Mouse (Mus musculus): ENCODE measurements at regions not wholly inside any gene's neighbourhood (a gene's known extent, or its start where the extent isn't known, plus 50 kb on each side); places are given as distances from the start of the nearest gene placed in this dataset.
A peak's percentile ranks its signal among the peaks of the same experiment; 100 is the strongest.
"Not testable (repeated sequence)": the region's sequence is repeated elsewhere in the genome, so short reads cannot be mapped to it uniquely, and the experiment has no call there.

DNA sequence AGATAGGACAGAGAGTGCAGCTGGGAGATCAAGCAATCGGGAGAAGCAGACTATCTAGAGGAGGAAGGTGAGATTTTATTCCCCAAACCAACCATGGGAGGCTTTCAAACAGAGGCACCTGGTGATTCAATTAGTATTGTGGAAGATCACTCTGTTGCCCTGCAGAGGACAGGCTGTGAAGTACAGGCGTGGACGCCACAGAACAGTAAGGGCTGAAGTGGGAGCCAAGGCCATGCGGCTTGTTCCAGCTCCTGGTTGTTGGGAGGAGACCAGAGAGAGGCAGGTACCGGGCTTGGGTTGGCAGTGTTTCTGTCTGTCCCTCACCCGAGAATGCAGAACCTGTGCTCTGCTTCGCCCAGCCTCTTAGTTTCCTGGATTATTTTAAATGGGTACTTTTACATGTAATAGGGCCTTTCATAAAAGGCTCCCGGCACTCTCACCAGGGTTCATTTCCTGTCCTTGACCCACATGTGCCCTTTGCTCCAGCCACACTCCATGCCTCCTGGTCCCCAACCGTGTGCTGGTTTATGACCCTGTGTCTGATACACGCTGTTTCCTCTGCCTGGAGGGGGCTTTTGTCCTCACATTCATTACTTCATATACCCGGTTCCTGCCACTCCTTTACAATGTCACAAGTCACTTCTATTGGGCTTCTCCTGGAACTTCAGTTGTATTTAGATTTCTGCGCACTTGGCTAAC lies 58.3 kb downstream of the Vcpkmt start:
- no peak for DNase-seq (ENCODE audit: low spot score)

DNA sequence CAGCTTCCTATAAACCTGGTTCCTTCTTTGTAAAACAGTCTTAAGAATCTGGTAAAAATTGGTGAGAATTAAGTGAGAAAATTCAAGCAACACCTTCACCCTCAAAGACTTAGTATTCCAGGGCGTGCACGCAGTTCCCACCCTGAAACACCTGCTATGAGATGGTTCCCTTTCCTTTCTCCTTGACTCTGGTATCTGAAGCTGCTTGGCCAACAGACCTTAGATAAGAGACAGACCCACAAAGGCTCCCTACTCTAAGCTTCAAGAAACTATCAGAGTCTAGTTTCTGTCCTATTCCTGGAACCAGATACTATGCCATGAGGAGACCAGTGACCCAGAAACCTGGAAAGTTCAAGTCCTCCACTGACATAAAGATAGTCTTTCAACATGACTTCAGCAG lies 63.0 kb downstream of the Vcpkmt start:
- DNase-seq (ENCODE audit: low spot score): no peak

DNA sequence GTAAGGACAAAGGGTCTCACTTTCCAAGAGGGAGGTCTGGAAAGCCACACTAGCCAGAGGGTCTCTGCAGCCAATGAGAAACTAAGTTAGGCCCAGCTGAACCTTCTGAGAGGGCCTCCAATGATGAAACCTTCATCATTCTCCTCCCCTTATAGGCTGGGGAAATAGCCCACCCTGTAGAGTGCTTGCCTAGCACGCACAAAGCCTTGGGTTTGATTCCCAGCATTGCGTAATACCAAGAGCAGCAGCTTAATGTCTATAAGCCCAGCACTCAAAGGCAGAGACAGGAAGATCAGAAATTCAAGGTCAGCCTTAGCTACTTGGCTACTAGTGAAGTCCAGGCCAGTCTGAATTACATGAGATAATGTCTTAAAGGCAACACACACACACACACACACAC lies 63.8 kb downstream of the Vcpkmt start:
- no peak for DNase-seq (ENCODE audit: low spot score)

DNA sequence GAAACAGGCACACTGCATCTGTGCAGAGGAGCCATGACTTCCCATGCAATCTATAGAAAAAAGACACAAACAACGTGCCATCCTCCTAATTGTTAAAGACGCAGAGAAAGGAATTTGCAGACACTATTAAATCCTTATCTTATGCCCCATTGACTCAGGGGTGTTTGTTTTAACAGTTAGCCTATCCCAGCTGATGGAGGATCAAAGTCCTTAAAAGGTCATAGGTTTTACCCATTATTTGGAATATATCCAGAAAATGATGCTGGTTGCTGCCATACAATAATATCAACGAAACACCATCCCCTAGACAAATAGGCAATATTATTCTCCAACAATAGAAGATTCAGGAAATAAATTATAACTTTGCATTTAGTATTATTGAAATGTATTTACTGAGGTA lies 65.2 kb downstream of the Vcpkmt start:
- no peak for DNase-seq (ENCODE audit: low spot score)

DNA sequence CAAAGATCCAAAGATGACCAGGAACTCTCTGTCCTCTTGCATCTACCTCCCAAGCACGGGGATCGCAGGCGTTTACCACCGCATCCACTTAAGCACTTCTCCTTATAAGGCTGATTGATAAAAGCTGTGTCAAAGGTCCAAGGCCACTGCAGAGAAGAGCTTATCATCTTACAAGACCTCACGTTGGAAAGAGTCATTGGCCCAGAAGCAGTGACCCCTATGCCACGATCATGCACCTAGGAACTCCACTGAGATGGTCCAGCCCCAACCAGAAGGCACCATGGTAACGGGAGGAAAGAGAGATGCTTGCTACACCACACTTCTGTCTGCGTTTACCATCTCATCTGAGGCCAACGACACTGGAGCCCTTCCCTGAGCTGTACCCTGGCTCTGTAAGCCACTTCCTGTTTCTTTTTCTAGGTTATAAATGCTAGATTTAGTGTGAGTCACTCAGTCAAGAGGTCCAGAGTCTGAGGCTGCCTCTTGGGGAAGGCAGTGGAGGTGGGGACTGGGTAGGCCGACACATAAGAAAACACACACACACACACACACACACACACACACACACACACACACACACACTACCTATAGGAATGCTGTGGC lies 66.4 kb downstream of the Vcpkmt start:
- no peak for DNase-seq (ENCODE audit: low spot score)

DNA sequence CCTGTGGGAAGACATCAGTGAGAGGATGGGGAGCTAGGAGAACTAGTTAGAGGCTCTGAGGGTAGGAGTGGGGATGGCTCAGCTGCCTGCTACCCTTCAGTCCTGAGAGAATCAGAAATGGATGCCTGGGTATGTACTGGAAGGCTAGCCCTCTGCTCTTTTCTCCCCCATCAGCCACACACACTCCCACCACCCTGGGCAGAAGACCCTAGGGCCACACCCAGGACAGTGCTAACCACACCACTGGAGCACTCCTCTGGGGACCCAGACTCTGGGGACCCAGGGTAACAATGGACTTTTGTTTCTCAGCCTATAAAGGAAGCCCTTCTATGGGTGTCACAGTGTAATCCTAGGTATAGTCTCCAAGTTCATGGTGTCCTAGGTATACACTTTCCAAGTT lies 67.0 kb downstream of the Vcpkmt start:
- no peak for DNase-seq (ENCODE audit: low spot score)

DNA sequence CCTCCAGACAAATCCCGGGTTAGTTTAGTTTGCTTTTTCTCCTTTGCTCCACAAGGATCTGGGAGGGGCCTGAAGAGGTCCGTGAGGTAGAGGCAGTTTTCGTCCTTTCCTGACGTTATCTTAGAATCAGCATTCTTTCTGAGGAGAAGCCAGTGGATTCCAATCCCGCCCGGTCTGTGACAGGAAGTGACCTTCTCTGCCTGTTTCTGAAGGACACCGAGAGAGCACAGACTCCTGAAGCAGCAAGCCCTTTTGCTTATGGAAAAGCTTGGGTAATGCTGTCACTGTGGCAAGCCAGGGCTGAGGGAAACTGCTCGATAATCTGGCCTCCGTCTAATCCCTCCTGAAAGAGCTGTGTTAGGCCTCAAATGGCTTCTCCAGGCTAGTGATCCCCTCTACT lies 67.7 kb downstream of the Vcpkmt start:
- DNase-seq (ENCODE audit: low spot score): no peak

DNA sequence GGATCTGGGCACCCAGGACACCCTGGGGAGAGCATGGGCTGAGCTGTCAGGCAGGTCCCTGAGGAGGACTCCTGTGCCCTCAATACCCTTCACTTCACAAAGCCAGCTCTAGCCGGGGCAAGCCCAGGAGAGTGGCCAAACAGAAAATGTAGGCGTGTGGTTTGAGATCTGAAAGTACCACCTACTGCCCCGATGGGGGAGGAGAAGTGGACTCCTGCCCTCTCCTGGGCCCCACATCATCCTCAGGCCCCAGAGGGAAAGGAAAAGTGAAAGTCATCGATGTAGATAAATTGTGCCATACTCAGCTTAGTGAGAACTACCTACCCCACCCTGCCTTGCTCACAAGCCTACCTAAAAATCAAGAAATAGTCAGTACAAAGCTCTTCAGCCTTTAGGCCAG lies 69.7 kb downstream of the Vcpkmt start:
- no peak for DNase-seq (ENCODE audit: low spot score)

DNA sequence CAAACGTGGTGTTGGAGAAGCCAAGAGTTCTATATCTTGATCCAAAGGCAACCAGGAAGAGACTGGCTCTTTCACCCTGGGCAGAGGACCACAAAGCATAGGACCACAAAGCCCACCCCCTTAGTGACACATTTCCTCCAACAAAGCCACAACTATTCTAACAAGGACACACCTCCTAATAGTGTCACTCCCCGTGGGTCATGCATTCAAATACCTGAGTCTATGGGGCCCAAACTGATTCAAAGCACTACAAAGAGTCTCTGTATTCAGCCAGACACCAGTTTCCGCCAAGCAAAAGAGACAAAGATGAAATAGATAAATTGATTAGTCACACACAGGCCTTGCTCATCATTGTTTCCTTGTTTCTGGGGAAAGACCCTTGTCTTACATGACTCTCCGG lies 72.1 kb downstream of the Vcpkmt start:
- DNase-seq (ENCODE audit: low spot score): no peak

DNA sequence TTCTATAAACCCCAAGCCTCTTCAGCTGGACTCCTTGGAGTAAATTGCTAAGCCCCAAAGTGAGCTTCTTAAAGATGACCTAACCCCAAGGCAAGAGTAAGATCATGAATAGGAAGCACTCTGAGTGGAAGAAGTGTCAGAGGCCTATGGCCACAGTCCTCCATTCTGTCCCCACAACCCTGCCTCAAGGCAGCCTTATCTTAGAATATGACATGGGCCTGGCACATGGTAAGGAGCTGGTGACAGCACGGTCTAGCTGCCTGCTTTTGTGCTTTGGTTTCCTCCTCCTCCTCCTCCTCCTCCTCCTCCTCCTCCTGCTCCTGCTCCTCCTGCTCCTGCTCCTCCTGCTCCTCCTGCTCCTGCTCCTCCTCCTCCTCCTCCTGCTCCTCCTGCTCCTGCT lies 73.6 kb downstream of the Vcpkmt start:
- not testable (repeated sequence) for DNase-seq (ENCODE audit: low spot score)

DNA sequence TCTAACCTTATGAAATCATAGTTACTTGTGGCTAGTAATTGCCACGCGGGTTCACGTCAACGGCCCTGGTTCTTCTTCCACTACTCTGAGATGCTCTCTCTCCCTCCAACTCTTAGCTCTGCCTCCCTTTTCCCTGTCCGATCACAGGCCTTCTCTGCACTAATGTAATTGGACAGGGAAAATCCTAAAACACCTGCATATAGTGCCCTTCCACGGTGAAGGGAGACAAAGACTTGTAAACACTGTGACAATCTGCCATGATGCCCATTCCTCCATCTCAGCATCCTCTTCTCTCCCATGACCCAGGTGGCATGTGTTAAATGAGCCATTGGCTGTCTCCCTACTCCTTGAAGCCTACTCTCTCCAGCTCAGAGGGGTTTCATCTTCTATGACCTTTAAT lies 74.9 kb downstream of the Vcpkmt start:
- DNase-seq (ENCODE audit: low spot score): no peak

DNA sequence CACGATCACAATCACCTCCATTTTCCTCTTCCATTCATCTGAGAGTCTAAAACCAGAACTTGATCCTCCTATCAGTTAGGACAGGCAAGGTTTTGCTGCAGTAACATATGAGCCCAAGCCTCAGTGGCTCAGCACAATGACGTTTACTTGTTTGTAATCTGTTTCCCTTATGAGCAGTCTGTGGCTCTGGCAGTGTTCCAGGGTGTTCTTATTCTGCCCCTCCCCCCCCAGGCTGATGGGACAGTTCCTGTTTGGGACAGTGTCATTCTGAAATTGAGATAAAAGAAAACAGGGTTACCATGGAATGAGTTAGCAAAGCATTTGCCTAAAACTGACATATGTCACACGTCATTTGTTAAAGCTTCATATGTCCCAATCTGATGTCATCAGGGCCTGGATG lies 75.5 kb downstream of the Vcpkmt start:
- no peak for DNase-seq (ENCODE audit: low spot score)

DNA sequence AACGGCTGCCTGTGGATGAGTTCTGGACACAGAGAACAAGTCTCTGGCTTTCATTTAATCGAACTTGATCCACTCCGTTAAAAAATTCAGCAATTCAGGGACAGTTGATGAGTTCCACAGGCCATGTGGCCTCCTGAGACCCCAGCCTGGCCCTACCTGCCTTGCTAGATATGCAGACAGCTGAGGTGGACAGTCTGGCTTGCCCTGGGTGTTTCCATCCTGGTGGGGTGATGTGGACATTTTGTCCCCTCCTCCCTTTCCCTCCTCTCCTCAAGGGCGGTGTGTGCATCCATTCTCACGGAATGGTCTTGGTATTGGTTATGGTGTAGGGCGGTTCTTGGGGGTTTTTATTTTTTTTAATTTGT lies 80.1 kb downstream of the Vcpkmt start:
- DNase-seq (ENCODE audit: low spot score): no peak

DNA sequence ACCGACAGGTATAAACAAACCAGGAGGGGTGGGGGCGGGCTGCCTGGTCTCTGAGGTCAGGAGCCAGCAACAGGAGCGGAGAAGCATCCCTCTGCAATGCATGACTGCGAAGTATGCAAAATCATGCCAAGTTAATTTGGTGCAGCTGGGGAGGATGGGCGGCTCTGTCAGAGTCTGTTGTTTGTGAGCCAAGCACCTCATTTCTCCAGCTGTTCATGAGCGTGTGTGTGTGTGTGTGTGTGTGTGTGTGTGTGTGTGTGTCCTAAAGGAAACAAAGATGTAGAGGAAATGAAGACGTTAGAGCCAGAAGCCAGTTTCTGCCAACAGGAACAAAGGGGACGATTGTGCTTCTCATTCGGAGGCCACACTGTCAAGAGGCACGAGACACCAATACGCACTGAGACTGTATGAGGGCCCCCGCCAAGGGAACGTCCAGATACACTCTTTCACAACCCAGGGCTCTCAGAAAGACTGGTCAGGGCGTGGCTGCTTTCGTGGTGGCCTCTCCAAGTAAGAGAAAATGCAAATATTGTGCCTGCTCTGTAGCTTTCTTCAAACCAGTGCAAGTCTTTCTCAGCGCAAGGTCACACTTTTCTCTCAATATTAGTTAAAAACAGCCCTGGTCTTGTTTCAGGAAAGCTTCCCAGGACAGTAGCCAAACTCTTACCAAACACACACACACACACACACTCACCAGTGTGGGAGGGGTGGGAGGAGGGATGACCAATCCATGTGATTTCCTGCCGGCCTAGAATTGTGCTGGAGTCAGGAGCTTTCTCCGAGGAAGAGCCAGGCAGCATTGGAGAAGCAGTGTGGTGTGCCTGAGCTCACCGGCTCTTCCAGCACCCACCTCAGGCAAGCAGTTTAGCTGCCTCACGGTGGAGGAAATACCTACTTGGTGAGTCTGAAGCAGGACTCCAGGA lies 80.8 kb downstream of the Vcpkmt start:
- peak; percentile 79 for DNase-seq (ENCODE audit: low spot score)

DNA sequence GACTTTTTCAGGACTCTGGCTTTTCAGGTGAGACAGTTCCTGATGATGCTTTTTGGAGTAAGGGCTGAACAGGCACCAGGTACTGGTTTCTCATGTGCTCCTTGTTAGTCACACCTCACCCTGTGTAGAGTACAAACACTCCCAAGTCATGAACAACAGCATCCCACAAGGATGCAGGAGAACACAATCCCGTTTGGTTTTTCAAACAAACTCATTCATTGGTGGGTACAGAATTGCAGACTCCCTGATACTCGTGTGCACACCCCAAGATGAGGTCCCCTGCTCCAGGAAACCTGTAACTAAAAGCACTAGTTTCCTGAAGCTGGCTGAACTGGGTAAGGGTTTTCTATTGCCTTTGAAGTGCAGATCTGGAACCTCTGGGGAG lies 81.5 kb downstream of the Vcpkmt start:
- DNase-seq (ENCODE audit: low spot score): no peak

DNA sequence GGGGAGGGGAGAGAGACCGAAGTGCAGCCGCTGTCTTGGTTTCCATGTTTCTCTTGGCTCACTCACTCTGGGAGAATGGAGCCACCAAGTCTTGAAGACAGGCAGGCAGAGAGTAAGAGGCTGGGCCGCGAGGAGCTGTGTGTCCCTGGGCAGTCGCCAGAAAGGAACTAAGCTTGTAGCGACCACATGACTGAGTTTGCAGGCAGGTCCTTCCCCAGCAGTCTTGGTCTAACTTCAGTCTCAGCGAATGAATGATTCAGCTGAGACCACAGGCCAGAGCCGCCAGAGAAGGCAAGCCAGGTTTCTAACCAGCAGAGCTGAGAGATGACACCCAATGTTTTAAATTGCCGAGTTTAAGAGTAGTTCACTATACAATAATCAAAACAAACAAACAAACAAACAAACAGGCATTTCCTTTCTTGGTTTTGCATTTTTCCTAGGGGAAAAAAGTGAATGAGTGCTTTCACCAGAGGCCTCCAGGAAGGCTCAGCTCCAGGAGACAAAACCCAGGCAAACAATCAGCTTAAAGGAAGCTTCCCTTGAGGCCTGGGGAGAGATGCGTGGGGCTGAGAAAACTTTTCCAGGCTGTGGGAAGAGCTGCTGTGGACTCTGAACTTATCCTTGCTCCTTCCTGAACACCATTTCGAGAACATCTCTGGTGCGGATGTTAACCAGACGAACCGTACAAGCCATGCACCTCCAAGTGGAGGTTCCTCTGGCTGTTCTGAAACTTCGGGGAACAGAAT lies 82.1 kb downstream of the Vcpkmt start:
- peak; percentile 30 for DNase-seq (ENCODE audit: low spot score)

DNA sequence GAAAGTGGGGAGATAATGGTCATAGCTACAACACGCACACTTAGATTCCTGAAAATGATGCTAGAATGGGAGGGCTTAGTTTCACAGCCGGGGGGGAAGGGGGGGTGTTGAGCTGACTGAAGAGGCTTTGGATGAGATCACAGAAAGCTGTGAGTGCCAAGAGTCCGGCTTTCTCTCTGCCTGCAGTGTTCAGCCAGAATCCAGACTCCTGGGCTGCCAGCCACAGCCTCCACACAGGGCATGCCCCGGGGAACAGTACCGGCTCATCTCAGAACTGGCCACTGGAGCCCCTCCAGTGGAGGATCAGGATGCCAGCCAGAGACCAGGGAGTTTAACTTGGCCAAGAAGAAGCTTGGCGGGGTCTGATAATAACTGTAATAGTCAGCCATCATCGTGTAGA lies 85.7 kb downstream of the Vcpkmt start:
- peak; percentile 63 for DNase-seq (ENCODE audit: low spot score)

DNA sequence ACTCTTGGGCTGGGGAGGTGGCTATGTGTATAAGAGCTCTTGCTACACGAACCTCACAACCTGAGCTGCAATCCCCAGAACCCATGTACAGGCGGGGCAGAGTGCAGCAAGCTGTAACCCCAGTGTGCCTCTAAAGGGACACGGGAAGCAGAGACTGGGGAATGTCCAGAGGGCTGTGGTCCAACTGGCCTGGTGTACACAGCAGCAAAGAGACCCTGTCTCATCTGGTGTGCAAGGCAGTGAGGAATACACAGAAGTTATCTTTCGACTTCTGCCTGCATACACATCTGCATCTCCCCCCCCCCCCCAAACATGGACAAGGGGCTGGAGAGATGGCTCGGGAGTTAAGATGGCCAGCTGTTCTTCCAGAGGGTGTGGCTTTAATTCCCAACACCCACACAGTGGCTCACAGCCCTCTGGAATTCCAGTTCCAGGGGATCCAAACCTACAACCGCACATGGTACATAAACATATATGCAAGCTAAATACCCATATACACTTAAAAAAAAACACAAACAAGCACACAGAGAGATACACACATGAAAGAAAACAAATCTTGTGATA lies 86.4 kb downstream of the Vcpkmt start:
- DNase-seq (ENCODE audit: low spot score): no peak

DNA sequence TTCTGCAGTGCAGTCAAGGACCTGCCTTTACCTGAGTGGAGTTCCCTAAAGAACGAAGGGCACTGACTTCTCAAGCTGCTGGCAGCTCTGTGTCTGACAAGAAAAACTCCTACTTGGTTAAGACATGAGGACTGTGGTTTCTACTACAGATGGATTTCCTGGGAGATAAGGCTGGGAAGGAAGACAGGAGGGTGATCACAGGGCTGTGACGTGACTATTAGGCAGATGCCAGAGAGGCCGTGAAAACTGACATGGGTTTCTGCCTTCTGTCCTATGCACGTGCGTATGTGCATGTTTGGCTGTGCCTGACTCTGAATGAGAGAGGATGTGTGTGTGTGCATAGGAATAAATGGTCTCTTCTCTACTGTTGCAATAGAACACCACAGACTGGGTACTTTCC lies 87.1 kb downstream of the Vcpkmt start:
- no peak for DNase-seq (ENCODE audit: low spot score)

DNA sequence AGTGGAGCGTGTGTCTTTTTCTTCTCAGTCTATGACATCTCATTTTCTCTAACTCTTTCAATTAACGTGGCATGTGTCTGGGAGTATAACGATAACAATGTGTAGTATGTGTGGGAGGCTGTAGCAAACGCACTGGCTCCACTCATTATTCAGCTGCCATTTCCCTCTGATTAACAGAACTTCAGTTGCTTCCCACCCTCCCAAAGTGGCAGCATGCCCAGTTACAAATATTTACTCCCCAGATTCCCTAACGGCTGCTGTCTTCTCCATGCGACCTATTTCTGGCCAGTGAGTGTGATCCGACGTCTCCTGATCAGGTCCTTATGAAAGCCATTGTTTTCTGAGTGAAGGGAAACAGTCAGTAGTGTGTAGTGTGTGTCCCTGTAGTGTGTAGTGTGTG lies 88.2 kb downstream of the Vcpkmt start:
- no peak for DNase-seq (ENCODE audit: low spot score)

DNA sequence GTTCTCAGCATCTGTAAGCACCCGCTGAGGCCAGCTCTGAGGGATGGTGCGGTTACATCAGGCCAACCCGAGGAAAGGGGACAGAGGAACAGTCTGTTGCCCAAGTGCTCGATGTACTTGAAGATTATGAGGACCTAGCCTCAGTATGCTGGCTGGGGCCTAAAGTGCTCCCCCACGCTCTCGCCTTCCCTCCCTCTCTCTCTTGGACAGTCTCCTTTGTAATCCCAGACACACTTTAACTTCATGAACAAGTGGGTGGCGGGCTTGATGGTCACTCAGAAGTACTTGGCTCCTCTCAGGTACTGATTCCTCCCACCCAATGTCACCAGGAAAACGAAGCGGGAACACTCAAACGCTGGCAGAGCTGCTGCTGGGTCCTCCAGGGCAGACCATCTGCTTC lies 93.1 kb downstream of the Vcpkmt start:
- no peak for DNase-seq (ENCODE audit: low spot score)

DNA sequence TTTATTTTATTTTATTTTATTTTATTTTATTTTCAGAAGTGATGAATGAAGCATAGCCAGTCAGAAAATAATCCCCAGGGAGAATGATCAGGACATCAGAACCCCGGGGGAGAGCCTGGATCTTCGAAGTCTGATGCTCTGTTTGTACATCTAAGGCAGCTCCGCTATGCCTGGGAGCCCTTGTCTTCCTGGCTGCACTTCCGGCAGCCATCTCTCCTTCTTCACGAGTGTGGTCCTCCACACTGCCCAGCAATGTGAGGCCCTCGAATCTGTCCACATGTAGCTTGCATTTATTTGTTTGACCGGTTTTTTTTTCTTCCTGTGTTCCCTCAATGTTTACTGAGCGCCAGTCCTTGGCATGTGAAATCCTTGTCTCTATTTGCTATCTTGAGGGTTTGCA lies 95.9 kb downstream of the Vcpkmt start:
- no peak for DNase-seq (ENCODE audit: low spot score)

Measured in ovary, postnatal 36 days (tissue).